Mouse (Mus musculus) intestine, embryonic 15.5 days (tissue): Measurements from ENCODE around the gene Lsm10. TPM values are rescaled to one million over a fixed set of nuclear protein-coding genes. Genes with fewer than 3 reads are reported as not detected.

Source experiments
- ATAC-seq: fragments of 200-750 bp; cut with Nextera tagmentation; 2 replicates; pipeline ENCODE4 v1.8.0; 2017; ENCODE audit warnings: moderate TSS enrichment, moderate library complexity
- H3K27ac ChIP-seq: fragments of 300-500 bp; sonication (generic); 2 replicates; pipeline ENCODE4 v1.5.1; 2015; ENCODE audit warnings: mild to moderate bottlenecking, inconsistent platforms
- H3K27me3 ChIP-seq: fragments of 300-500 bp; sonication (generic); replicated peaks from 2 replicates; pipeline ENCODE4 v1.6.1; 2015; ENCODE audit warnings: inconsistent platforms
- H3K36me3 ChIP-seq: fragments of 300-500 bp; sonication (generic); 2 replicates; pipeline ENCODE4 v1.6.1; 2015; ENCODE audit warnings: inconsistent platforms
- H3K4me1 ChIP-seq: fragments of 300-500 bp; sonication (generic); replicated peaks from 2 replicates; pipeline ENCODE4 v1.6.1; 2015; ENCODE audit warnings: inconsistent platforms
- H3K4me2 ChIP-seq: fragments of 300-500 bp; sonication (generic); replicated peaks from 2 replicates; pipeline ENCODE4 v1.6.1; 2015; ENCODE audit warnings: mild to moderate bottlenecking, inconsistent platforms
- H3K4me3 ChIP-seq: fragments of 300-500 bp; sonication (generic); replicated peaks from 2 replicates; pipeline ENCODE4 v1.5.1; 2015; ENCODE audit warnings: inconsistent platforms
- H3K9ac ChIP-seq: fragments of 300-500 bp; sonication (generic); 2 replicates; pipeline ENCODE4 v1.6.1; 2015; ENCODE audit warnings: inconsistent platforms
- H3K9me3 ChIP-seq: fragments of 300-500 bp; sonication (generic); 2 replicates; pipeline ENCODE4 v1.6.1; 2016; ENCODE audit warnings: inconsistent platforms
- WGBS: fragments of 180-500 bp; shearing (Covaris S2); methylation state at CpG from one replicate; pipeline ENCODE4 v1.1.7; 2015; 5-methylcytosine and 5-hydroxymethylcytosine counted together
- polyA plus RNA-seq: library from polyadenylated mRNA; unstranded; fragments of >200 nt; fragmentation: Nextera tagmentation; extraction: Ambion mirVana; gene quantifications from 2 replicates; pipeline ENCODE4 v1.2.1, GENCODE M21; 2015

Gene Lsm10
- polyA plus RNA-seq, 1 experiment from 2014 or later, result 55.3 TPM

DNA sequence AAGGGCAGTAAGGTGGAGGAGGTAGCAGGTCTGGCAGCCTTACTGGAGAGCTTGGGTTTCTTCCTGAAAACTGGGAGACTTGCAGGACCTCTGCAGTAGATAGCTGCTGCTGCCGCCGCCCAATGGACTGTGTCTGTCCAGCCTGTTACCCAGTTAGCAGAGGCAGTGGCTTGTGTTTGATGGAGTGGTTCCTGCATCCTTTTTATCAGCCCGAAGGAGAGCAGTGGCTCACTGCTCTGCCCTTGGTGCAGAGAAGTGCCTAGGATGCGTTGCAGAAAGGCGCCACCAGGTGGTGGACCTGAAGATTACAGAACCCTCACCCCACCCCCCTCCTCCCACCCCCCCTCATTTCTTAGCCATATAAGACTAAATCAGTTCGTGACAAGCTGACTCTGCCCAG, 17.5 kb downstream of the Lsm10 start:
- Histone ChIP-seq H3K9ac (no peak overlapping the region), H3K27ac (no peak overlapping the region), H3K4me1 (peaks cover 27% of the 10 kb centered on the region), H3K27me3 (no peaks in the 10 kb centered on the region), H3K4me2 (no peak overlapping the region), H3K9me3 (no peaks in the 10 kb centered on the region), H3K36me3 (no peaks in the 10 kb centered on the region), H3K4me3 (no peak overlapping the region)
- ATAC-seq, result no peak
- WGBS, result 23% methylated on average over 6 of the region's 6 CpGs

DNA sequence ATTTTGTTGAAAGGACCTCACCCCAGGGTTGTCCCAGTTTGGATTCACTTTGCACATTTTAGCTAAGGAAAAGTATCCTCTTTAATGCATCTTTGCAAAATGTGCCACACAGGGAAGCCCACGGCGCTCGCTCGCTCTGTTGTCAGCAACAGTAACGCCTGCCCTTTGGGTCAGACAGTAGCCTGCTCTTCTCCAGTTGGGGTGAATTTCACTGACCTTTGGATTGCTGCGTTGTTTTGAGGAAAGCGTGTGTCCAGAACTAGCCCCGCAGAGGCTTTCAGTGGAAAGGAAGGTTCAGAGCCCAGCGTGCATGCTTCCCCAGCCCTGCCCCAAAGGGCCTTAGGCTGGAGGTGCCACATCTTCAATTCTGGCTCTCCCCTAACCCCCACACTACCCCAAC, 19.0 kb downstream of the Lsm10 start:
- H3K27me3 ChIP-seq, result no peaks in the 10 kb centered on the region
- H3K4me3 ChIP-seq, result no peak overlapping the region
- H3K9me3 ChIP-seq, result no peaks in the 10 kb centered on the region
- peaks cover 16% of the 10 kb centered on the region for H3K4me1 ChIP-seq
- no peak overlapping the region for H3K27ac ChIP-seq
- no peak overlapping the region for H3K9ac ChIP-seq
- H3K4me2 ChIP-seq, result no peak overlapping the region
- ATAC-seq, result no peak
- H3K36me3 ChIP-seq, result no peaks in the 10 kb centered on the region
- WGBS, result 87% methylated on average over 9 of the region's 9 CpGs

DNA sequence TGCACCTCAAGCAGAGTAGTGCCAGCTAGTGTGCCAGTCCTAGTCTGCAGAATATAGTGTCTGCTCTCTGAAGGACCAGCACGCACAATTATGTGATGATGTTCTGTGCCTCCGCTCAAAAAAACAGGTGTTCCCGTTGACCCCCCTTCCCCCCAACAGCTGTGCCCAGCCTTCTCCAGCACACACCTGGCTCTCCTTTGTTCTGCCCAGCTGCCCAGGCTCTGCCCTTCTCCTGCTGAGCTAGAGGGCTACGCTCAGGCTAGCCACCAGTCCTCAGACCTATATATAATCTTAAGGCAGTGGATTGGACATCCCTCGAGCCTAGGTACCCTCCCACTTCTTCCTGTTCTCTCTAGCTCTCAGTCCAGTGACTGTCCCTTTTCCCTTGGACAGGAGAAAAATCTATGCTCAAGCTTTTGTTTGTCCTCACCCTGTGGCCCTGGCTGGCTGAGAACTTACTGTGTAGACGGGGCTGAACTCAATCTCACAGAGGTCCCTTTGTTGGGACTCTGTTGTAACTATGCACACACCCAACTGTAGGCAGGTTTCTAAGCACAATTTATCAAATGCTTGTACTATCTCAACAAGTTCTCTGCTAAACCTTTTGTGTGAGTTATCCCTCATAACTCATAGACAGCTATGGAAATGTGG, 19.6 kb downstream of the Lsm10 start:
- Histone ChIP-seq H3K4me3 (no peak overlapping the region), H3K9me3 (no peaks in the 10 kb centered on the region), H3K27me3 (no peaks in the 10 kb centered on the region), H3K4me2 (no peak overlapping the region), H3K27ac (no peak overlapping the region), H3K36me3 (no peaks in the 10 kb centered on the region), H3K9ac (no peak overlapping the region), H3K4me1 (peaks cover 10% of the 10 kb centered on the region)
- WGBS, result 69% methylated on average over 6 of the region's 6 CpGs
- no peak for ATAC-seq

DNA sequence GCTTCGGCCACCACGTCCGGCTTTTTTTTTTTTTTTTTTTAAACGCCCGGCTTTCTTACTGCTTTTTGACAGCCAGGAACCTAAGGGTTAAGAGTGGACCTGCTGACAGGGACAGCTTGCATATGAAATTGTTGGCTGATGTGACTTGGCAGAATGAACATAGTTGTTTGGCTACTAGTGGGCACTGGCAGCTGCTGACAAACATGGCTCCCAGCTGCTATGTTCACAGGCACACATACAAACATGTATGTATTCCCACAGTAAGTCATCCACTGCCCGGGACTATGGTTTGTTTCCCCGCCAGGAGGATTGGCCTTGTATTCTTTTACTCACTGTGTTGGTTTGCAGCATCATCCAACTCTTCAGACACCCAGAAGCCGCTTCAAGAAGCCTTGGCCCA, 20.7 kb downstream of the Lsm10 start:
- H3K4me3 ChIP-seq, result no peak overlapping the region
- H3K27ac ChIP-seq, result no peak overlapping the region
- ATAC-seq, result no peak
- no peak overlapping the region for H3K9ac ChIP-seq
- no peak overlapping the region for H3K4me2 ChIP-seq
- H3K36me3 ChIP-seq, result 0 out of 2 replicates have a peak, but pooled peaks cover 4% of the 10 kb centered on the region
- H3K4me1 ChIP-seq, result peaks cover 7% of the 10 kb centered on the region
- WGBS, result 82% methylated on average over 8 of the region's 8 CpGs
- no peaks in the 10 kb centered on the region for H3K9me3 ChIP-seq
- H3K27me3 ChIP-seq, result no peaks in the 10 kb centered on the region

DNA sequence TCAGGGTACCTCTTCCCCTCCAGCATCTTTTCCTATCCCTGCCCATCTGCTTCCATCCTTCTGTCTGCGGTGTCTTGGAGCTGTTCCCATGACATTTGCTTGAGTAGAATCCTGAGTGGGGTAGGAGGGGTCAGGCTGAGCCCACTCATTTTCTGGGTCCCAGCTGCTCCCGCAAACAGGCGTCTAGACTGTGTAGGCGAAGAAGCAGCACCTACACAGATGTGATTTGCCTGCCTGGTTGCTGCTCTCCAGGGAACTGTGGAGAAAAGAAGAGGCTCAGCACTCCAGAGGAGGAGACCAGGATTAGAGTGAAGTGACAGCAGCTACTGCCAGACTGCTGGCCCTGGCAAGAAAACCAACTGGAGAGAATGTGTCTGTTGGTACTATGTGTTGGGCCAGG, 22.2 kb downstream of the Lsm10 start:
- no peak overlapping the region for H3K27ac ChIP-seq
- no peak overlapping the region for H3K4me3 ChIP-seq
- H3K4me2 ChIP-seq, result no peak overlapping the region
- no peak overlapping the region for H3K9ac ChIP-seq
- H3K9me3 ChIP-seq, result no peaks in the 10 kb centered on the region
- no peak for ATAC-seq
- WGBS, result 83% methylated on average over 4 of the region's 4 CpGs
- 0 out of 2 replicates have a peak, but pooled peaks cover 4% of the 10 kb centered on the region for H3K36me3 ChIP-seq
- H3K27me3 ChIP-seq, result no peaks in the 10 kb centered on the region
- peaks cover 7% of the 10 kb centered on the region for H3K4me1 ChIP-seq

DNA sequence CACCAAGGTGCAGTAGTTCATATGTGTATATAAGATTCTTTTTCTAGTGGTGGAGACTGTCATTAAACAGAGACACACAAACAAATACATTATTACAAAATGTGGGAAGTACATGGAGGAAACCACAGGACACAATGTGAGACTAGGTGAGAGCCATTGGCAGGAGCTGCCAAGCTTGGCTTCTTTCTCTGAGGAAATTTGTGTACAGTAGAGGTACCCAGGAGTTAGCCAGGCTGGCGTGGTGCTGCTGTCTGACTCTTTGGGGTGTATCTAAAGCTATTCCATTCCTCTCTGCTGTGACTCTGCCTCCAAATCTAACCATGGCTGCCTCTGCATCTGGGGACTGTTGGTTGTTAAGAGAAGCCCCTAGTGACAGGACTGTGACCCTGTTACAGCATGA, 22.6 kb downstream of the Lsm10 start:
- H3K4me2 ChIP-seq, result no peak overlapping the region
- peaks cover 3% of the 10 kb centered on the region; the same call in 1 of the 2 replicates for H3K4me1 ChIP-seq
- H3K4me3 ChIP-seq, result no peak overlapping the region
- H3K9me3 ChIP-seq, result no peaks in the 10 kb centered on the region
- 0 out of 2 replicates have a peak, but pooled peaks cover 4% of the 10 kb centered on the region for H3K36me3 ChIP-seq
- H3K9ac ChIP-seq, result no peak overlapping the region
- ATAC-seq, result no peak
- H3K27ac ChIP-seq, result no peak overlapping the region
- 83% methylated on average over 1 of the region's 1 CpGs for WGBS
- H3K27me3 ChIP-seq, result no peaks in the 10 kb centered on the region

DNA sequence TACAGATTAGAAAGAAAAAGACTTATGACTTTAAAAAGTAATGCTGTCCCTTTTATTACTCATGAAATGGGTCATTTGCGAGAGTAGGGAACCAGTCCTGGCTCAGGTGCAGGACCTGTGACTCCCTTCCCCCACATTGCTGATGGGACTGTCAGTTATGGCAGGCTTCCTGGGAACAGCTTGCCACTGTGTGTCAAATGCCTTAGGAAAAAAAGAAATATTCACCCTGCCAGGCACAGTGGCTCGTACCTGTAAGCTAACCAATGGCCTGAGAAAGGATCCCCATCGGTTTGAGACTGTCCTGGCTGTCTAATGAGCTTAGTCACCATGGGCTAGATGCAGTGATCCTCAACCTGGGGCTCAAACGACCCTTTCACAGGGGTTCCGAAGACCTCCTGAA, 23.6 kb downstream of the Lsm10 start:
- Histone ChIP-seq H3K4me3 (no peak overlapping the region), H3K4me1 (no peaks in the 10 kb centered on the region), H3K27me3 (no peaks in the 10 kb centered on the region), H3K27ac (no peak overlapping the region), H3K9ac (no peak overlapping the region), H3K9me3 (no peaks in the 10 kb centered on the region), H3K36me3 (peaks cover 7% of the 10 kb centered on the region; the same call in 1 of the 2 replicates), H3K4me2 (no peak overlapping the region)
- WGBS, result 92% methylated on average over 5 of the region's 5 CpGs
- no peak for ATAC-seq

DNA sequence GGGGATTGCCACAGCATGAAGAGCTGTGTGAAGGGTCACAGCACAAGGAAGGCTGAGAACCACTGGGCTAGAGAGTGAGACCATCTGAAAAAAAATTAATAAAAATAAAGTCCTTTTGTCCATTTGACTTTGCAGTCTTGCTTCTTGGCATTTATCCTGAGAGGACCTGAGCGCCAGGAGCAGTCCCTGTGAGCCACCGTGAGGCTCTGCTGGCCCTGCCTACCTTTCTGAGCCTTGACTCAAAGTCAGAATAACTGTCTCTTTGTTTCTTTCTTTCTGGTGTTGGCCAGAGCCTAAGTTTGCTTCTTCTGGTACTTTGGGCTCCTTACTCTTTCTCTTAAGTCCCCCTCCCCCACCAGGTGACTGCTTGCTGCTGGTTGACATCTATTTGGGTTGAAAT, 24.1 kb downstream of the Lsm10 start:
- Histone ChIP-seq H3K4me3 (no peak overlapping the region), H3K4me2 (no peak overlapping the region), H3K9ac (no peak overlapping the region), H3K9me3 (no peaks in the 10 kb centered on the region), H3K27me3 (no peaks in the 10 kb centered on the region), H3K4me1 (no peaks in the 10 kb centered on the region), H3K27ac (no peak overlapping the region), H3K36me3 (peaks cover 9% of the 10 kb centered on the region)
- 93% methylated on average over 2 of the region's 2 CpGs for WGBS
- ATAC-seq, result no peak

DNA sequence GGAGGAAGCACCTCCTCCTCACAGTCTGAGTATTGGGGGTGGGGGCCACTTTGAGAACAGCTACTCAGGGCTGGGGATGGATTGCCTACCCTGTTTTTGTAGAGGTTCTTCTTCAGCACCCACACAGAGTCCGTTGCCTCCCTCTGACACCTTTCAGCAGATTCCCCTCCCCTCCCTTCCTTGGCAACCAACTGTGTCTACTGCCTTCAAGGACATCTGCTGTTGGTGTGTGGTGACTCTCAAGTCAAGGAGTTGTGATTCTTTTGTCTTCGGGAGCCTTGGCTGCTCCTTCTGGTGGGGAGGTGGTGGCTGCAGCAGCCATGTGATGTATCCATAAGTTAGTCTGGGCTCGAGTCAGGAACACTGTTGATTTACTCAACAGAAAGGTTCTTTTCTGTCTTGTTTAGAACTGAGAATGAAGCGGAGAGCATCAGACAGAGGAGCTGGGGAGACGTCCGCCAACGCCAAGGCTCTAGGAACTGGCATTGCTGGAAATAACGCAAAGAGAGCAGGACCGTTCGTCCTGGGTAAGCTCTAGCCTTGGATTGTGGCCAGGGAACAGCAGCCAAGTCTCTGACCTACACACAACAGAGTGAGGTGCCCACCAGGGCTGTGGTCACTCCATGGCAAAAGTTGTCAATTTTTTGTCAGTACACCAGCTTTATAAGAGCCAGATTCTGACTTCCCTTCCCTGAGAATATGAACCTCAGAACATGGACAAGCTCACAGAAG, 27.1 kb downstream of the Lsm10 start:
- no peak overlapping the region for H3K4me2 ChIP-seq
- no peak overlapping the region for H3K27ac ChIP-seq
- no peak for ATAC-seq
- H3K9ac ChIP-seq, result no peak overlapping the region
- H3K27me3 ChIP-seq, result no peaks in the 10 kb centered on the region
- H3K4me1 ChIP-seq, result no peaks in the 10 kb centered on the region
- H3K4me3 ChIP-seq, result no peak overlapping the region
- peaks cover 19% of the 10 kb centered on the region for H3K36me3 ChIP-seq
- no peaks in the 10 kb centered on the region for H3K9me3 ChIP-seq
- WGBS, result 85% methylated on average over 10 of the region's 10 CpGs

DNA sequence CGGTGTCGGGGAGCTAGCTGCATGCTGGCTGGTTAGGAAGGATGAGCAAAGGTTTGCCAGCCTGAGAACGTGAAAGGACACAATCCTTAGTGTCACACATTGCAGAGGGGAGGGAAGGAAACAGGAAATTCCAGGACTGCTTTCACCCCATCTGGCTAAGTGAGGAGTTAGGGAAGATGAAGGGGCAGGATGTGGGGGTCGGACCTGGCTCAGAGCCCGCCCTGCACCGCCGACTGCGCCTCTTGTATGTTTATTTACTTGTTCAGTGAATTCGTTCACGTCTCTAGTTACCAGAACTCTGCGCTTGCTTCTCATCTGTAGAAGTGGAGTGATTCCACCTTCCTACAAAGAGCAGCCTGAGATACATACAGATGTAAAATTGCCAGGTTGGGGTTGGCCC, 34.1 kb downstream of the Lsm10 start:
- Histone ChIP-seq H3K9ac (no peak overlapping the region), H3K4me1 (peaks cover 37% of the 10 kb centered on the region), H3K36me3 (peaks cover 26% of the 10 kb centered on the region), H3K27me3 (no peaks in the 10 kb centered on the region), H3K9me3 (no peaks in the 10 kb centered on the region), H3K4me3 (no peak overlapping the region), H3K4me2 (peak overlapping the region; percentile 24; the same call in 1 of the 2 replicates), H3K27ac (peak overlapping the region; percentile 75)
- peak; percentile 68 for ATAC-seq
- 35% methylated on average over 11 of the region's 11 CpGs for WGBS

DNA sequence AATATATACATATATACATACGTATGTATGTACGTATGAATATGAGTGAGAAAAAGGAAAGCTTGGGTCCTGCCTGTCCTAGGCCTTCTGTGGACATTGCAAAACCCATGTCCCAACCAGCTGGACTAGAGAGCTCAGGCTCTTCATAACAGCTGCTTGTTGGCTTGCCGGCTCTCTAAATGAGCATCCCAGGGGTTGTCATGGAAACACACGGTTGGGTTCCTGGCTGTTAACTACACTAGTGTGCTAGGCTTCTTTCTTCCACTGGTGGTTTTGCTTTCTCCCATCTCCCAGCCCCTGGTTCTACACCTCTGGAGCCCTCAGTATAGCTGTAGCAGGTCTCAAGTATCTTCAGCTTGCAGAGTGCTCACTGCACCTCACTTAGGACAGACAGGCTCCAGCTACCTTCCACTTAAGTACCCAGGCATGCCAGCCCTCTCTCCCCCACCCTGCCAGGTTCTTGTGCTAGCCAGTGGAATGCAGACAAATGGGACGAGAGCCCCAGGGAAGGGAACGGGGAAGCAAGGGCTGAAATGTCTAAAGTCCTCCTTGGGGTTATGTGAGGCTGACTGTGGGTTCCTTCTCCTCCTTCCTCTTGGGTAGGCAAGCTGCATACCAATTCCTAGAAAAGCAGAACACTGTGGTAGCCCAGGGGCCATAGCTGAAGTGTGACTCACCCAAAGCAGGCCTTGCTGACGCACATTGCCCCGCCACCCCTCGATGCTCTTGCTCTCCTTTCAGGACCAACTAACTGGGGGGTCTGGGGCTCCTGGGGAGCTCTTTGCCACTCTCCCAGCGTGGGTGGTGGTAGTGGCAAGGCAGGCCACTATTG, 35.1 kb downstream of the Lsm10 start:
- H3K4me1 ChIP-seq, result peaks cover 37% of the 10 kb centered on the region
- H3K4me2 ChIP-seq, result no peak overlapping the region
- 56% methylated on average over 10 of the region's 10 CpGs for WGBS
- no peak for ATAC-seq
- H3K36me3 ChIP-seq, result peaks cover 29% of the 10 kb centered on the region
- H3K4me3 ChIP-seq, result no peak overlapping the region
- no peaks in the 10 kb centered on the region for H3K9me3 ChIP-seq
- no peak overlapping the region for H3K9ac ChIP-seq
- peak overlapping the region; percentile 45; the same call in 1 of the 2 replicates for H3K27ac ChIP-seq
- no peaks in the 10 kb centered on the region for H3K27me3 ChIP-seq

DNA sequence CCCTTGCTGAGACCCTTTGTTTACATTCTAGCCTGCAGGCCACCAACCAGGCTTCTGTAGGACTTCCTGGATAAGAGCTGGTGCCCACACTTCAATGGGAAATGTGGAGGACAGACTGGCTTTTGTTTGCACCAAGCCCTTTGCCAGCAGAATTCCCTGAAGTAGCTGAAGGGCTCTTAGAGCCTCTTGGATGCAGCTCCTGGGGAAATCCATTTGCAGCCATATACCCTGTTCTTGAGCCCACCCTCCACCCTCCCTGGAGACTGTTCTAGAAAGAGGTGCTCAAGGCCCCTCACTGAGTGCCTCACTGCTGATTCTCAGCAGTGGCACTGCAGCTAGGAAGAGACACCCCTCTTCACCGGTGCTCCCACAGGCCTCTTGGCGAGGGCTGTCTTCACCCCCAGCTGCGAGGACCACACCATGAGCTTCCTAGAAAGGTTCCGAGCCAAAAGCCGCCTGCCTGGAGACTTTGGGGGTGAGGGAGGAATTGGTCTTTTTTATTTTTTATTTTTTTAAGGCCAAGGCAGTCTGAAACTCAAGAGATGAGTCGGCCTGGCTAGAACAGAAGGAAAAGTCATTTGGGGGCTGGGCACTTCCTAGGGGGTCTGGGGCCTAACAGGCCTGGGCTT, 36.3 kb downstream of the Lsm10 start:
- H3K36me3 ChIP-seq, result peaks cover 28% of the 10 kb centered on the region
- peaks cover 37% of the 10 kb centered on the region for H3K4me1 ChIP-seq
- peak overlapping the region; percentile 45; the same call in 1 of the 2 replicates for H3K27ac ChIP-seq
- H3K4me2 ChIP-seq, result no peak overlapping the region
- no peak overlapping the region for H3K4me3 ChIP-seq
- H3K9ac ChIP-seq, result no peak overlapping the region
- 63% methylated on average over 6 of the region's 6 CpGs for WGBS
- H3K27me3 ChIP-seq, result no peaks in the 10 kb centered on the region
- H3K9me3 ChIP-seq, result no peaks in the 10 kb centered on the region
- no peak for ATAC-seq
